ENCODE assay signal across 8 mouse cellular contexts in the genomic region with DNA sequence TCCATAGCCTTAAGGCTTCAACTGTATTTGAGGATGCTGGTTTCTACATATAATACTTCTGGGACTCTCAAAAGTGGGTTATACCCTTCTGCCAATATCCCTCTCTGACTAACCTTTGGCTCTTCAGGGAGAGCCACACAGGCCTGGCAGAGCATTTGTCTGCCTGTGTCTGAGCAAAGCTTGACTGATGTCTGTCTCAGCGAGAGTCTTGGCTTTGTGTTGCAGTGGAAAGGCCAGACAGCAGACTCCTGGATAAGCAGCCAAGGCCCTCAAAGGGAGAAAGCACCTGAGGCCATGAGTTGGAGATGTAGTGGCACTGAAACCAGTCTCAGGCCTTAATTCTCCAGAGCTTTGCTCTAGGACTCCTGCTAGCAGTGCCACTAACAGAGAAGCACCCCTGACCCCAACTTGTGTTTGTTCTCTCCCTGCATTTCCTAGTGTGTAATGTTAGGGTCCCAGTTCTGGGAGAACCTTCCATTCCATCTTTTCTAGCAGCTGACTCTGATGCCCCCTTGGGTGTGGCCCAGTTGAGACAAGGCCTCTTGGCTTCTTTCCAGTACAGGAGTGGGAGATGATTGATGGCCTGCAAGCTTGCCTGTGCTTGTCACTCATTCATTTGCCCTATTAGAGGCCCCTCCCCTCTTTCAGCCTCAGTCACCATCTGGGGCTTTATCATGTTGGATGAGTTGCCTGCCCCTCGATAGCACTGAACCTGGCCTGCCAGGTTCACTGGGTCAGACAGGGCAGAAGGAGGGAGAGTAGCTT. TPM values are rescaled to one million over a fixed set of nuclear protein-coding genes. Genes with fewer than 3 reads are reported as not detected.
DNase-seq lines count a peak whose midpoint lies in the region; ATAC-seq and TF ChIP-seq lines count a peak whose summit lies in the region.
"Had no signal": no experiment of that assay in that cellular context is flagged by ENCODE, and none has a peak within 500 bp of the region (broad histone marks: within the 10 kb centered on the region; RNA-seq: fewer than 3 reads in every experiment).

No protein-coding gene starts in this region.

- H3K4me1 ChIP-seq in lung, embryonic 15.5 days = 0 out of 2 replicates have a peak, but pooled peaks cover 6% of the 10 kb centered on the region
- H3K4me1 ChIP-seq in lung, postnatal 0 days (ENCODE audit: insufficient read depth, low read depth, low read length) = no peaks in the 10 kb centered on the region
- H3K4me1 ChIP-seq in embryonic facial prominence, embryonic 13.5 days = peaks cover 19% of the 10 kb centered on the region
- no peaks in the 10 kb centered on the region for H3K4me1 ChIP-seq in limb, embryonic 11.5 days (ENCODE audit: control insufficient read depth, insufficient read depth, low read length)
- no peaks in the 10 kb centered on the region for H3K4me1 ChIP-seq in stomach, postnatal 0 days (replicated peaks; ENCODE audit: control insufficient read depth, insufficient read depth)

- H3K4me3 ChIP-seq in lung, embryonic 15.5 days = peak overlapping the region; percentile 49; the same call in 1 of the 2 replicates
- H3K4me3 ChIP-seq in lung, postnatal 0 days (ENCODE audit: low read depth, low read length) = no peak overlapping the region
- H3K4me3 ChIP-seq in embryonic facial prominence, embryonic 13.5 days = peak overlapping the region; percentile 52
- H3K4me3 ChIP-seq in limb, embryonic 11.5 days (ENCODE audit: low read depth, low read length) = peak overlapping the region; percentile 45
- H3K4me3 ChIP-seq in stomach, postnatal 0 days (ENCODE audit: low read depth, low read length) = no peak overlapping the region

- no peak for DNase-seq in lung, postnatal 0 days (ENCODE audit: low spot score)
- no peak for DNase-seq in limb, embryonic 11.5 days (ENCODE audit: low spot score)
- no peak for DNase-seq in stomach, postnatal 0 days (ENCODE audit: low spot score)
- no peak for DNase-seq in gastrocnemius, adult 8-10 months (ENCODE audit: low spot score in 2 of 2)
- DNase-seq in ovary, postnatal 14 days (ENCODE audit: low spot score) = no peak
- DNase-seq: layer of hippocampus, postnatal 36 days had no signal

- H3K27me3 ChIP-seq in lung, embryonic 15.5 days = no peaks in the 10 kb centered on the region
- no peaks in the 10 kb centered on the region for H3K27me3 ChIP-seq in lung, postnatal 0 days (replicated peaks; ENCODE audit: insufficient read depth, low read length)
- no peaks in the 10 kb centered on the region for H3K27me3 ChIP-seq in embryonic facial prominence, embryonic 13.5 days
- H3K27me3 ChIP-seq in limb, embryonic 11.5 days (ENCODE audit: control insufficient read depth, insufficient read depth, low read length) = no peaks in the 10 kb centered on the region
- no peaks in the 10 kb centered on the region for H3K27me3 ChIP-seq in stomach, postnatal 0 days (ENCODE audit: control insufficient read depth, insufficient read depth, low read length)

- WGBS in lung, embryonic 15.5 days = 31% methylated on average over 2 of the region's 2 CpGs
- 25% methylated on average over 2 of the region's 2 CpGs for WGBS in lung, postnatal 0 days
- WGBS in embryonic facial prominence, embryonic 13.5 days = 42% methylated on average over 2 of the region's 2 CpGs
- WGBS in limb, embryonic 11.5 days = 49% methylated on average over 2 of the region's 2 CpGs
- 29% methylated on average over 2 of the region's 2 CpGs for WGBS in stomach, postnatal 0 days

- no peaks in the 10 kb centered on the region for H3K36me3 ChIP-seq in lung, embryonic 15.5 days
- H3K36me3 ChIP-seq in lung, postnatal 0 days (ENCODE audit: insufficient read depth, low read length) = no peaks in the 10 kb centered on the region
- peaks cover 9% of the 10 kb centered on the region; the same call in 1 of the 2 replicates for H3K36me3 ChIP-seq in embryonic facial prominence, embryonic 13.5 days
- no peaks in the 10 kb centered on the region; the same call in 1 of the 2 replicates for H3K36me3 ChIP-seq in limb, embryonic 11.5 days (ENCODE audit: control insufficient read depth, insufficient read depth, low read length)
- H3K36me3 ChIP-seq in stomach, postnatal 0 days (ENCODE audit: control insufficient read depth, insufficient read depth, low read length) = no peaks in the 10 kb centered on the region

- ATAC-seq in lung, embryonic 15.5 days (ENCODE audit: borderline replicate concordance, extremely low read depth, low FRiP score, low TSS enrichment) = no peak
- ATAC-seq in lung, postnatal 0 days = no peak
- ATAC-seq in embryonic facial prominence, embryonic 13.5 days (ENCODE audit: insufficient number of reproducible peaks, insufficient read depth, low FRiP score, low TSS enrichment, low read depth) = no peak
- no peak for ATAC-seq in limb, embryonic 11.5 days (ENCODE audit: insufficient number of reproducible peaks, low FRiP score, low TSS enrichment, low read depth)
- no peak for ATAC-seq in stomach, postnatal 0 days (ENCODE audit: low FRiP score, low TSS enrichment)

- no peak overlapping the region for H3K27ac ChIP-seq in lung, embryonic 15.5 days
- H3K27ac ChIP-seq in lung, postnatal 0 days (ENCODE audit: low read length) = no peak overlapping the region
- no peak overlapping the region for H3K27ac ChIP-seq in embryonic facial prominence, embryonic 13.5 days
- H3K27ac ChIP-seq in limb, embryonic 11.5 days (replicated peaks; ENCODE audit: low read depth, low read length) = no peak overlapping the region
- no peak overlapping the region; the same call in 1 of the 2 replicates for H3K27ac ChIP-seq in stomach, postnatal 0 days (replicated peaks)

- H3K9me3 ChIP-seq in lung, embryonic 15.5 days = no peaks in the 10 kb centered on the region
- H3K9me3 ChIP-seq in lung, postnatal 0 days (ENCODE audit: low read length) = no peaks in the 10 kb centered on the region
- no peaks in the 10 kb centered on the region for H3K9me3 ChIP-seq in embryonic facial prominence, embryonic 13.5 days
- H3K9me3 ChIP-seq in limb, embryonic 11.5 days (ENCODE audit: control insufficient read depth, low read length) = no peaks in the 10 kb centered on the region
- H3K9me3 ChIP-seq in stomach, postnatal 0 days (ENCODE audit: control insufficient read depth, low read length) = no peaks in the 10 kb centered on the region

- no peak for TF ChIP-seq CTCF in lung, postnatal 0 days (IDR thresholded peaks at IDR 0.05)
- no peak for TF ChIP-seq CTCF in stomach, postnatal 0 days (IDR thresholded peaks at IDR 0.05; ENCODE audit: low read depth)

- peak overlapping the region; percentile 66 for H3K4me2 ChIP-seq in lung, embryonic 15.5 days
- H3K4me2 ChIP-seq in lung, postnatal 0 days (replicated peaks; ENCODE audit: low read depth, low read length) = no peak overlapping the region
- peak overlapping the region; percentile 69 for H3K4me2 ChIP-seq in embryonic facial prominence, embryonic 13.5 days
- H3K4me2 ChIP-seq in limb, embryonic 11.5 days (ENCODE audit: low read depth, severe bottlenecking) = peak overlapping the region; percentile 58; the same call in 1 of the 2 replicates
- H3K4me2 ChIP-seq in stomach, postnatal 0 days (replicated peaks; ENCODE audit: low read depth) = peak overlapping the region; percentile 56; the same call in 1 of the 2 replicates

- H3K9ac ChIP-seq in lung, embryonic 15.5 days = no peak overlapping the region
- no peak overlapping the region for H3K9ac ChIP-seq in lung, postnatal 0 days (replicated peaks; ENCODE audit: low read depth)
- H3K9ac ChIP-seq in embryonic facial prominence, embryonic 13.5 days = peak overlapping the region; percentile 72
- no peak overlapping the region for H3K9ac ChIP-seq in limb, embryonic 11.5 days (ENCODE audit: low read length)
- no peak overlapping the region for H3K9ac ChIP-seq in stomach, postnatal 0 days (ENCODE audit: low read length)

- TF ChIP-seq EP300 in lung, postnatal 0 days (IDR thresholded peaks at IDR 0.05) = no peak
- no peak for TF ChIP-seq EP300 in stomach, postnatal 0 days (optimal IDR thresholded peaks at IDR 0.05)

RNA-seq across cellular contexts. Expression of gene Plxna3, which starts 1.5 kb away (rescaled TPM):
- 8.8 and 9.8 TPM in 2 replicates for polyA plus RNA-seq in lung, embryonic 15.5 days (2015; fragmentation: Nextera tagmentation; extraction: Ambion mirVana)
- 1.6 and 1.7 TPM in 2 replicates for polyA plus RNA-seq in lung, postnatal 0 days (2015; fragmentation: Nextera tagmentation; extraction: Ambion mirVana)
- 21.4 and 25.1 TPM in 2 replicates for polyA plus RNA-seq in embryonic facial prominence, embryonic 13.5 days (2015; fragmentation: Nextera tagmentation; extraction: Ambion mirVana)
- 10.5 and 12.9 TPM in 2 replicates for polyA plus RNA-seq in limb, embryonic 11.5 days (2014; fragmentation: Nextera tagmentation; extraction: Ambion mirVana)
- 2.9 and 3.2 TPM in 2 replicates for polyA plus RNA-seq in stomach, postnatal 0 days (2015; fragmentation: Nextera tagmentation; extraction: Ambion mirVana)
- under 1 TPM; 0.27 to 0.73 (median 0.58) TPM for total RNA-seq in gastrocnemius, adult 8-10 months (2022)

RNA-seq across cellular contexts. Expression of gene Fam50a, which starts 17.5 kb away (rescaled TPM):
- 63.2 and 63.9 TPM in 2 replicates for polyA plus RNA-seq in lung, embryonic 15.5 days (2015; fragmentation: Nextera tagmentation; extraction: Ambion mirVana)
- polyA plus RNA-seq in lung, postnatal 0 days (2015; fragmentation: Nextera tagmentation; extraction: Ambion mirVana) = 47.1 and 49.6 TPM in 2 replicates
- 61.2 and 69.3 TPM in 2 replicates for polyA plus RNA-seq in embryonic facial prominence, embryonic 13.5 days (2015; fragmentation: Nextera tagmentation; extraction: Ambion mirVana)
- polyA plus RNA-seq in limb, embryonic 11.5 days (2014; fragmentation: Nextera tagmentation; extraction: Ambion mirVana) = 65.8 and 67.8 TPM in 2 replicates
- polyA plus RNA-seq in stomach, postnatal 0 days (2015; fragmentation: Nextera tagmentation; extraction: Ambion mirVana) = 37.6 and 37.8 TPM in 2 replicates
- 10 to 100 TPM; 22.6 to 26.2 (median 24.4) TPM for total RNA-seq in gastrocnemius, adult 8-10 months (2022)

RNA-seq across cellular contexts. Expression of gene Lage3, which starts 23.1 kb away (rescaled TPM):
- 104 and 119 TPM in 2 replicates for polyA plus RNA-seq in lung, embryonic 15.5 days (2015; fragmentation: Nextera tagmentation; extraction: Ambion mirVana)
- polyA plus RNA-seq in lung, postnatal 0 days (2015; fragmentation: Nextera tagmentation; extraction: Ambion mirVana) = 75.0 and 82.6 TPM in 2 replicates
- polyA plus RNA-seq in embryonic facial prominence, embryonic 13.5 days (2015; fragmentation: Nextera tagmentation; extraction: Ambion mirVana) = 113 and 129 TPM in 2 replicates
- 121 and 122 TPM in 2 replicates for polyA plus RNA-seq in limb, embryonic 11.5 days (2014; fragmentation: Nextera tagmentation; extraction: Ambion mirVana)
- polyA plus RNA-seq in stomach, postnatal 0 days (2015; fragmentation: Nextera tagmentation; extraction: Ambion mirVana) = 88.1 and 90.9 TPM in 2 replicates
- 10 to 100 TPM; 36.1 to 50.3 (median 43.0) TPM for total RNA-seq in gastrocnemius, adult 8-10 months (2022)

RNA-seq across cellular contexts. Expression of gene Gdi1, which starts 25.6 kb away (rescaled TPM):
- 154 and 193 TPM in 2 replicates for polyA plus RNA-seq in lung, embryonic 15.5 days (2015; fragmentation: Nextera tagmentation; extraction: Ambion mirVana)
- polyA plus RNA-seq in lung, postnatal 0 days (2015; fragmentation: Nextera tagmentation; extraction: Ambion mirVana) = 96.7 and 113 TPM in 2 replicates
- polyA plus RNA-seq in embryonic facial prominence, embryonic 13.5 days (2015; fragmentation: Nextera tagmentation; extraction: Ambion mirVana) = 254 and 268 TPM in 2 replicates
- 176 and 207 TPM in 2 replicates for polyA plus RNA-seq in limb, embryonic 11.5 days (2014; fragmentation: Nextera tagmentation; extraction: Ambion mirVana)
- 75.8 and 79.3 TPM in 2 replicates for polyA plus RNA-seq in stomach, postnatal 0 days (2015; fragmentation: Nextera tagmentation; extraction: Ambion mirVana)
- 10 to 100 TPM; 26.0 to 45.1 (median 33.4) TPM for total RNA-seq in gastrocnemius, adult 8-10 months (2022)

RNA-seq across cellular contexts. Expression of gene Atp6ap1, which starts 33.5 kb away (rescaled TPM):
- polyA plus RNA-seq in lung, embryonic 15.5 days (2015; fragmentation: Nextera tagmentation; extraction: Ambion mirVana) = 134 and 138 TPM in 2 replicates
- 129 and 140 TPM in 2 replicates for polyA plus RNA-seq in lung, postnatal 0 days (2015; fragmentation: Nextera tagmentation; extraction: Ambion mirVana)
- polyA plus RNA-seq in embryonic facial prominence, embryonic 13.5 days (2015; fragmentation: Nextera tagmentation; extraction: Ambion mirVana) = 124 and 133 TPM in 2 replicates
- 81.1 and 84.3 TPM in 2 replicates for polyA plus RNA-seq in limb, embryonic 11.5 days (2014; fragmentation: Nextera tagmentation; extraction: Ambion mirVana)
- polyA plus RNA-seq in stomach, postnatal 0 days (2015; fragmentation: Nextera tagmentation; extraction: Ambion mirVana) = 106 and 107 TPM in 2 replicates
- 10 to 100 TPM; 86.9 to 87.5 (median 87.2) TPM for total RNA-seq in gastrocnemius, adult 8-10 months (2022)

Comparison
In these comparisons a context has a peak if more than half of its experiments do, and no peak if none do; other contexts are left out.
1. H3K4me3 ChIP-seq: peak in lung, embryonic 15.5 days (single experiment), embryonic facial prominence, embryonic 13.5 days (single experiment) and limb, embryonic 11.5 days (single experiment); none in lung, postnatal 0 days (single experiment) and stomach, postnatal 0 days (single experiment).